Mouse (Mus musculus) brain, adult 10 weeks (tissue): ENCODE measurements around the gene Kif1bp. TPM values are rescaled to one million over a fixed set of nuclear protein-coding genes. Genes with fewer than 3 reads are reported as not detected.

Experiments used
- polyA plus RNA-seq: library from polyadenylated mRNA; stranded (reverse); fragments of 350-450 nt; fragmentation: Illumina TruSeq; extraction: RNeasy Lipid Tissue Mini Kit (QIAGEN cat#74804); gene quantifications from one replicate; pipeline ENCODE4 v1.2.3, GENCODE M21; 2015; ENCODE audit warnings: low read depth, low replicate concordance

Kif1bp gene
- 176 TPM for polyA plus RNA-seq

DNA sequence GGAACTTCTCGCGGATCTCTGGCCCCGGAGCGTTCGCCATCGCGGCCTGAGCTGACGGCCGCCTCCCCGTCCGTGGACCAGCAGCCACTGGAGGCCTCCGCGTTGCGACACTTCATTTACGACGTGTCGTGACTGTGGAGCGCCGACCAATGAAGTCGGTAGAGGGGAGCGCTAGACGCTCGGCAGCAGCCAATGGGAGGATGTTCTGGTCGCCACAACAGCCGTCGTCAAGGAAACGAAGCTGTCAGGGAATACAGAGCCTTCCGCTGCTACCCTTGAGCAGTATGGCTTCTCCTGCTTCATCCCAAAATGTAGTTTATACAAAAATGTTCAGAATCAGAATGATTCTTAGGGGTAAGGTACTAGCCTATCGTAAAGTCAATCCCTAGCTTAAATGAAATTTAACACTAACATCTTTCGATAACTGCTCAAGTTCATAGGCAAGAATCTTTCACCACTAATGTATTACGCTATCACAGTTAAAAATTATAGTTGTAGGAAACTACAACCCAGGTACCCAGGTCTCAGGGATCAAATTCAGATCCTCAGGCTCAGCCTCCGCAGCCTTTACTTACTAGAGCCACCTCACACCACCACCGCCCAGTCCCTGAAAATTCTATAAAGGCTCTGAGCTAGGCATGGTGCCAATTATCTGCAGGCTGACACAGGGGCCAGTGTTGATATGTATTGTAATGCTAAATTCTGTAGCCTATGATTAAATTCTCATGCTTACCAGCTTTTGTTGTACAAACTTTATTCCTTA lies at the start of gene Kif1bp:
Gene Kif1bp (minus strand): TSS at position 120 of the 763 bp plus-strand sequence.

GRCm38 (mm10) chr10:62602177-62603040 lies 24.2 kb upstream of the Kif1bp start, which contains the start of gene Ddx21:
TSS of gene Ddx21 (minus strand) at chr10:62602281.

GRCm38 (mm10) chr10:62527351-62527750 lies 50.9 kb downstream of the Kif1bp start, which contains the start of gene Srgn:
TSS of gene Srgn (minus strand) at chr10:62527451.

Other genes starting within 250 kb of the Kif1bp start
- 178 TPM for gene Hk1, start 198.5 kb downstream of the Kif1bp start, polyA plus RNA-seq
- 6.6 TPM for gene Hkdc1, start 156.0 kb downstream of the Kif1bp start, polyA plus RNA-seq
- gene 4930507D05Rik, start 129.0 kb downstream of the Kif1bp start, polyA plus RNA-seq: 0.89 TPM
- 26.2 TPM for gene Supv3l1, start 128.7 kb downstream of the Kif1bp start, polyA plus RNA-seq
- gene Vps26a, start 91.7 kb downstream of the Kif1bp start, polyA plus RNA-seq: 65.6 TPM
- gene Srgn, start 51.0 kb downstream of the Kif1bp start, polyA plus RNA-seq: 22.4 TPM
- 14.9 TPM for gene Ddx21, start 23.8 kb upstream of the Kif1bp start, polyA plus RNA-seq
- gene Ddx50, start 72.8 kb upstream of the Kif1bp start, polyA plus RNA-seq: 85.4 TPM
- 3.6 TPM for gene Stox1, start 147.7 kb upstream of the Kif1bp start, polyA plus RNA-seq
- gene Ccar1, start 213.8 kb upstream of the Kif1bp start, polyA plus RNA-seq: 36.1 TPM